Mouse (Mus musculus) small intestine, adult 2 months (tissue): Measurements from ENCODE around the gene Slc35a1. TPM values are rescaled to one million over a fixed set of nuclear protein-coding genes. Genes with fewer than 3 reads are reported as not detected.

Experiments used
- H3K27ac ChIP-seq: fragments of 200-500 bp; 2 replicates; pipeline ENCODE4 v1.5.1; 2012; ENCODE audit warnings: low read depth, low read length, control low read depth, inconsistent platforms; ENCODE audit not compliant: insufficient read depth
- H3K27me3 ChIP-seq: fragments of 200-500 bp; 2 replicates; pipeline ENCODE4 v1.6.1; 2012; ENCODE audit warnings: mild to moderate bottlenecking, moderate library complexity, low read length, inconsistent platforms; ENCODE audit not compliant: control insufficient read depth, insufficient read depth
- H3K36me3 ChIP-seq: fragments of 200-500 bp; 2 replicates; pipeline ENCODE4 v1.6.1; 2012; ENCODE audit warnings: mild to moderate bottlenecking, low read length, control low read depth, inconsistent platforms; ENCODE audit not compliant: control insufficient read depth, insufficient read depth
- H3K4me1 ChIP-seq: fragments of 200-500 bp; 2 replicates; pipeline ENCODE4 v1.6.1; 2012; ENCODE audit warnings: low read length, inconsistent platforms, mixed read lengths; ENCODE audit not compliant: control insufficient read depth, insufficient read depth, insufficient read length
- H3K4me3 ChIP-seq: fragments of 200-500 bp; 2 replicates; pipeline ENCODE4 v1.5.1; 2012; ENCODE audit warnings: low read depth, mild to moderate bottlenecking, control low read depth, inconsistent platforms, low read length, moderate library complexity
- CTCF ChIP-seq: fragments of 200-500 bp; IDR thresholded peaks from 2 replicates; pipeline ENCODE4 v1.5.1; 2012; ENCODE audit warnings: low read depth, mild to moderate bottlenecking, control low read depth, inconsistent platforms, low read length, moderate library complexity, mixed read lengths; ENCODE audit not compliant: insufficient replicate concordance, insufficient read length; ENCODE audit errors: extremely low read depth
- POLR2A ChIP-seq: fragments of 200-500 bp; IDR thresholded peaks from 2 replicates; pipeline ENCODE4 v1.6.1; 2012; ENCODE audit warnings: low read depth, mild to moderate bottlenecking, control low read depth, inconsistent platforms, low read length, moderate library complexity
- WGBS: fragments of 180-500 bp; shearing (Covaris S2); methylation state at CpG from one replicate; pipeline ENCODE4 v1.1.7; 2018; 5-methylcytosine and 5-hydroxymethylcytosine counted together
- polyA plus RNA-seq: library from polyadenylated mRNA; depleted of rRNA; stranded (reverse); fragments of >200 nt; gene quantifications from 2 replicates; pipeline ENCODE4 v1.2.3, GENCODE M21; 2012

Slc35a1 gene
- polyA plus RNA-seq, 1 experiment, result 5.4 TPM

- Histone ChIP-seq H3K27me3 (no peaks in the 10 kb centered on the region), H3K4me1 (no peaks in the 10 kb centered on the region), H3K36me3 (no peaks in the 10 kb centered on the region), H3K4me3 (no peak overlapping the region), H3K27ac (no peak overlapping the region)
- no peak for TF ChIP-seq POLR2A
- TF ChIP-seq CTCF, result no peak
- 84% methylated on average over 7 of the region's 7 CpGs for WGBS
These were observed 33.1 kb upstream of the Slc35a1 start for GRCm38 (mm10) chr4:34720127-34720895.

- Histone ChIP-seq H3K27ac (no peak overlapping the region), H3K27me3 (no peaks in the 10 kb centered on the region), H3K4me1 (no peaks in the 10 kb centered on the region), H3K4me3 (no peak overlapping the region), H3K36me3 (no peaks in the 10 kb centered on the region)
- TF ChIP-seq CTCF (no peak), POLR2A (no peak)
- 97% methylated on average over 12 of the region's 12 CpGs for WGBS
These were observed 32.2 kb upstream of the Slc35a1 start for GRCm38 (mm10) chr4:34719421-34719820.

GRCm38 (mm10) chr4:34715062-34715461 is 27.8 kb upstream of the Slc35a1 start:
- no peaks in the 10 kb centered on the region for H3K4me1 ChIP-seq
- no peak for TF ChIP-seq POLR2A
- TF ChIP-seq CTCF, result no peak
- 92% methylated on average over 1 of the region's 1 CpGs for WGBS
- H3K27ac ChIP-seq, result no peak overlapping the region
- H3K27me3 ChIP-seq, result no peaks in the 10 kb centered on the region
- no peaks in the 10 kb centered on the region for H3K36me3 ChIP-seq
- H3K4me3 ChIP-seq, result no peak overlapping the region

GRCm38 (mm10) chr4:34708127-34708526 is 20.9 kb upstream of the Slc35a1 start:
- Histone ChIP-seq H3K4me3 (no peak overlapping the region), H3K36me3 (no peaks in the 10 kb centered on the region), H3K27me3 (no peaks in the 10 kb centered on the region), H3K27ac (no peak overlapping the region), H3K4me1 (no peaks in the 10 kb centered on the region)
- TF ChIP-seq POLR2A (no peak), CTCF (no peak)
- WGBS, result 73% methylated on average over 3 of the region's 3 CpGs

- Histone ChIP-seq H3K27me3 (no peaks in the 10 kb centered on the region), H3K27ac (no peak overlapping the region), H3K36me3 (no peaks in the 10 kb centered on the region), H3K4me3 (no peak overlapping the region), H3K4me1 (no peaks in the 10 kb centered on the region)
- 50% methylated on average over 3 of the region's 3 CpGs for WGBS
- no peak for TF ChIP-seq POLR2A
- no peak for TF ChIP-seq CTCF
These were observed 20.0 kb upstream of the Slc35a1 start for GRCm38 (mm10) chr4:34707248-34707647.

- no peak overlapping the region for H3K4me3 ChIP-seq
- H3K27me3 ChIP-seq, result no peaks in the 10 kb centered on the region
- no peak for TF ChIP-seq CTCF
- no peak for TF ChIP-seq POLR2A
- no peaks in the 10 kb centered on the region for H3K4me1 ChIP-seq
- 64% methylated on average over 4 of the region's 4 CpGs for WGBS
- no peaks in the 10 kb centered on the region for H3K36me3 ChIP-seq
- H3K27ac ChIP-seq, result no peak overlapping the region
These were observed 15.8 kb upstream of the Slc35a1 start for GRCm38 (mm10) chr4:34703029-34703428.

- TF ChIP-seq CTCF (no peak), POLR2A (no peak)
- H3K27ac ChIP-seq, result no peak overlapping the region
- H3K4me3 ChIP-seq, result no peak overlapping the region
- no peaks in the 10 kb centered on the region for H3K27me3 ChIP-seq
- H3K36me3 ChIP-seq, result no peaks in the 10 kb centered on the region
- no peaks in the 10 kb centered on the region for H3K4me1 ChIP-seq
- WGBS, result 97% methylated on average over 11 of the region's 11 CpGs
These were observed 15.0 kb upstream of the Slc35a1 start for GRCm38 (mm10) chr4:34702231-34702630.

- no peaks in the 10 kb centered on the region for H3K27me3 ChIP-seq
- peak; percentile 75; the same call in 1 of the 2 replicates for TF ChIP-seq CTCF
- TF ChIP-seq POLR2A, result no peak
- no peak overlapping the region for H3K27ac ChIP-seq
- H3K4me1 ChIP-seq, result no peaks in the 10 kb centered on the region
- H3K4me3 ChIP-seq, result no peak overlapping the region
- no peaks in the 10 kb centered on the region for H3K36me3 ChIP-seq
- WGBS, result 52% methylated on average over 5 of the region's 5 CpGs
These were observed 14.3 kb upstream of the Slc35a1 start for GRCm38 (mm10) chr4:34701528-34701927.
